Mouse (Mus musculus) embryonic facial prominence, embryonic 14.5 days (tissue): ENCODE measurements at regions not wholly inside any gene's neighbourhood (a gene's known extent, or its start where the extent isn't known, plus 50 kb on each side); places are given as distances from the start of the nearest gene placed in this dataset.

Source experiments
- ATAC-seq: fragments of 200-750 bp; cut with Nextera tagmentation; 2 replicates; pipeline ENCODE4 v1.8.0; 2017; ENCODE audit warnings: low read depth, moderate number of reproducible peaks, moderate TSS enrichment
- DNase-seq: peaks from one replicate; pipeline ENCODE4 v3.0.0-alpha.2; 2015; ENCODE audit warnings: low spot score
- H3K27ac ChIP-seq: fragments of 300-500 bp; sonication (generic); replicated peaks from 2 replicates; pipeline ENCODE4 v1.5.1; 2014; ENCODE audit warnings: low read depth, mild to moderate bottlenecking, low read length, moderate library complexity
- H3K27me3 ChIP-seq: fragments of 300-500 bp; sonication (generic); replicated peaks from 2 replicates; pipeline ENCODE4 v1.6.1; 2014; ENCODE audit warnings: low read length; ENCODE audit not compliant: control insufficient read depth, insufficient read depth
- H3K36me3 ChIP-seq: fragments of 300-500 bp; sonication (generic); 2 replicates; pipeline ENCODE4 v1.6.1; 2014; ENCODE audit warnings: low read length, mixed read lengths; ENCODE audit not compliant: control insufficient read depth, insufficient read depth
- H3K4me1 ChIP-seq: fragments of 300-500 bp; sonication (generic); 2 replicates; pipeline ENCODE4 v1.6.1; 2014; ENCODE audit warnings: antibody characterized with exemption, low read length; ENCODE audit not compliant: control insufficient read depth, insufficient read depth
- H3K4me2 ChIP-seq: fragments of 300-500 bp; sonication (generic); 2 replicates; pipeline ENCODE4 v1.6.1; 2014; ENCODE audit warnings: low read depth, mild to moderate bottlenecking, low read length, moderate library complexity, mixed read lengths
- H3K4me3 ChIP-seq: fragments of 300-500 bp; sonication (generic); 2 replicates; pipeline ENCODE4 v1.5.1; 2014; ENCODE audit warnings: low read depth, mild to moderate bottlenecking, low read length
- H3K9ac ChIP-seq: fragments of 300-500 bp; sonication (generic); 2 replicates; pipeline ENCODE4 v1.6.1; 2014; ENCODE audit warnings: low read depth, mild to moderate bottlenecking, low read length, moderate library complexity, mixed read lengths
- H3K9me3 ChIP-seq: fragments of 300-500 bp; sonication (generic); 2 replicates; pipeline ENCODE4 v1.6.1; 2016; ENCODE audit warnings: low read length; ENCODE audit not compliant: control insufficient read depth
- WGBS: fragments of 180-500 bp; shearing (Covaris S2); extraction: QIAGEN DNeasy Blood & Tissue Kit; methylation state at CpG from one replicate; pipeline ENCODE4 v1.1.7; 2014; 5-methylcytosine and 5-hydroxymethylcytosine counted together

DNA sequence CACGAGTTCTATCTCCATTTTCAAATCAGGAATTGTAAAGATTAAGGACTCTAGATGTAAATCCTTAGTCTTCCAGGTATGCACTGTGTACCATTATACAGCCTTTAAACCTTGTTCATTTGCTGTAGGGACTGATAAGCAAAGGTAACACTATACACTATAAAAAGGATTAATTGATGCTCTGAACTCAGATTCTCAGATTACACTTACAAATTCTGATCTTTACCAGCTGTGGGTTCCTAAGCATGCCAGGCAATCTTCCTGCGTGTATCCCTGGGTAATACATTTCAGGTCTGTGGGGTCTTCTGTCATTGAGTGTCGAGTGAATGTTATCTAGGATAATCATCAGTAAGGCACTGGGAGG lies 860.7 kb downstream of the Galc start:
- ATAC-seq (no peak), DNase-seq (no peak)
- 31% methylated on average over 3 of the region's 3 CpGs for WGBS
- Histone ChIP-seq H3K27me3 (no peaks in the 10 kb centered on the region), H3K4me2 (no peak overlapping the region), H3K9me3 (no peaks in the 10 kb centered on the region), H3K4me3 (no peak overlapping the region), H3K36me3 (no peaks in the 10 kb centered on the region), H3K4me1 (0 out of 2 replicates have a peak, but pooled peaks cover 4% of the 10 kb centered on the region), H3K27ac (no peak overlapping the region), H3K9ac (no peak overlapping the region)

DNA sequence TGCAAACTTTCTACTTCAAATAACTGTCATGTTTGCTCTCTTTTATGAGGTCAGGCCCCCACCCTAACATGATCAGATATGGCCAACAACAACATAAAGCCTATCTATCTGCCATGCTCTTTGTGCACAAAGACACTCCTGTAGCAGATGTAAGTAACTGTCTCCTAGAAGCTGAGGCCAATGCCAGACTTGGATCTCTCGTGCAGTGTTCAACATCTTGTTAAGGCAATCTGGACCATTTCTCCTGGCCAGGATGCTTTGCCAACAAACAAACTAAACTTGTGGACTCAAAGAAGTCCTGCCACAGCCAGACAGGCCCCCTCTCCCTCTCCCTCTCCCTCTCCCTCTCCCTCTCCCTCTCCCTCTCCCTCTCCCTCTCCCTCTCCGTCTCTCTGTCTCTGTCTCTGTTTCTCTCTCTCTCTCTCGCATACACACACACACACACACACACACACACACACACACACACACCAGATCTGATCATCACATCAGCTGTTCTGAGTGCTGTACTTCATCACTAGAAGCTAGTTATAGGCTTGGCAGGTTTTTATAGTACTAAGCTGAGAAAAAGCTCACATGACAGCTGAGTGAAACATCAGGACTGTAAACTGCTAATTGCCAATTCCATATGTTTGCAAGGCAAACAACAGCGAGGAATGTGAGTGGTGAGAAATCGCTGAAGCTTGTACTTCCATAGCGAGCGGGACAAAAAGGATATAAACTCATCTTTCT lies 861.2 kb downstream of the Galc start:
- Histone ChIP-seq H3K36me3 (no peaks in the 10 kb centered on the region), H3K27ac (no peak overlapping the region), H3K4me3 (no peak overlapping the region), H3K27me3 (no peaks in the 10 kb centered on the region), H3K4me2 (no peak overlapping the region), H3K4me1 (0 out of 2 replicates have a peak, but pooled peaks cover 4% of the 10 kb centered on the region), H3K9me3 (no peaks in the 10 kb centered on the region), H3K9ac (no peak overlapping the region)
- DNase-seq, result peak; percentile 16
- ATAC-seq, result no peak
- 78% methylated on average over 5 of the region's 7 CpGs for WGBS

DNA sequence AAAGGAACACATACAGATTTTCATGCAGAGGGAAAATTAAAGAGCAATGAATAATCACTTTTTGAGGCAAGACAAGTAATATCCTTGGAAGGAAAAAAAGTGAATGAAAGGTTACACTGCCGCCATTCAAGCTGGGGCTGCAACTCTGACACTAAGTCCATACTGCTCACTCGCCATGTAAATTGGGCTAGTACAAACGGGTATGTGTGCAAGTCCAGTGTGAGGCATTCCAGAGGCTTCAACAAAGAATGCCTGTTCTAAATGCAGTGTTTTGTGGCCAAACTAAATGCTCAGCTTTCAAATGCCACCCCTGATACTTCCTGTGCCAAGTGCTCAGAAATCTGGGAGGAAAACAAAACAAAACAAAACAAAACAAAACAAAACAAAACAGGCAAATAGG lies 897.5 kb downstream of the Galc start:
- H3K27me3 ChIP-seq, result no peaks in the 10 kb centered on the region
- WGBS, result 36% methylated on average over 3 of the region's 3 CpGs
- DNase-seq, result peak; percentile 29

DNA sequence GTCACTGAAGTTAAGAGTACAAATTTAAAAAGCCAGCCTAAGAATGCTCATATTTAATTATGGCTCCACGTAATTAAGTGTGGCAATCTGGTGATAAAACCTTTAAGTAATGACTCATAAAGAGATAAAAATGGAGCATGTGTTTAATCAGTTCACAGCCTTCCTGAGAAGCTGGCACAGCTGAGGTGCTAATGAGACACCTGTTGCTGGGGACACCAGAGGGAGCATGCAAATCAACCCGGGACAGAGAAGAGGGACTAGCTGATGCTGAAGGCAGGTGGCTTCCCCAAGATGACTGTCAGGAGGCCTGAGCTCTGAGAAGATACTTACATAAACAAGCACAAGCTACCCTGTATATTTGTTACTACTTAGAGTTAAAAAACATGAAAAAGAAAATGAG lies 898.6 kb downstream of the Galc start:
- H3K9ac ChIP-seq, result no peak overlapping the region
- 29% methylated on average over 2 of the region's 2 CpGs for WGBS
- H3K4me1 ChIP-seq, result no peaks in the 10 kb centered on the region; the same call in 1 of the 2 replicates
- DNase-seq, result no peak
- H3K4me3 ChIP-seq, result no peak overlapping the region
- no peaks in the 10 kb centered on the region for H3K9me3 ChIP-seq
- ATAC-seq, result no peak
- no peaks in the 10 kb centered on the region for H3K36me3 ChIP-seq
- no peak overlapping the region for H3K27ac ChIP-seq
- no peak overlapping the region for H3K4me2 ChIP-seq
- H3K27me3 ChIP-seq, result no peaks in the 10 kb centered on the region

More for the DNA sequence above, 897.5 kb downstream of the Galc start:
- Histone ChIP-seq H3K4me1 (no peaks in the 10 kb centered on the region; the same call in 1 of the 2 replicates), H3K9me3 (no peaks in the 10 kb centered on the region), H3K4me2 (no peak overlapping the region), H3K36me3 (no peaks in the 10 kb centered on the region), H3K27ac (no peak overlapping the region), H3K4me3 (no peak overlapping the region), H3K9ac (no peak overlapping the region)
- ATAC-seq, result no peak

DNA sequence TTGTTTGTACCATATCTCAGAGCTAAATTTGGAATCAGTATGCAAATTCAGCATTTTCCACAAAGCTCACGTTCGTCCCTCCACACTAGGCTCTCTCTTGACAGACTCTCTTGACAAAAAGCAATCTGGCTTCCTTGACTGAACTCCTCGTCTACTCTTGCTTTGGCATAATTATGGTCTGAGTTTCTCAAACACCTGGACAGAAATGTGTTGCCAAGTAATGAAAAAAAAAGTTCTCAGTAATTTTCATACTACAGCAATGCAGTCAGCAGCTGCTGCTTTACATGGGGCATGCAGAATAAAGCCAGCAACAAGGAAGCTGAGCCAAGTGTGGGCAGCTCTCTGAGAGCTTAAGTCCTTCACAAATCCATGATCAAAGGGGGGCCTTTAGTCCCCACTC lies 932.7 kb downstream of the Galc start:
- H3K9ac ChIP-seq, result no peak overlapping the region
- no peaks in the 10 kb centered on the region for H3K9me3 ChIP-seq
- WGBS, result 49% methylated on average over 3 of the region's 3 CpGs
- no peak overlapping the region for H3K27ac ChIP-seq
- no peak overlapping the region for H3K4me2 ChIP-seq
- DNase-seq (peak; percentile 50), ATAC-seq (no peak)
- no peaks in the 10 kb centered on the region for H3K27me3 ChIP-seq
- no peaks in the 10 kb centered on the region for H3K4me1 ChIP-seq
- no peak overlapping the region for H3K4me3 ChIP-seq
- no peaks in the 10 kb centered on the region for H3K36me3 ChIP-seq

DNA sequence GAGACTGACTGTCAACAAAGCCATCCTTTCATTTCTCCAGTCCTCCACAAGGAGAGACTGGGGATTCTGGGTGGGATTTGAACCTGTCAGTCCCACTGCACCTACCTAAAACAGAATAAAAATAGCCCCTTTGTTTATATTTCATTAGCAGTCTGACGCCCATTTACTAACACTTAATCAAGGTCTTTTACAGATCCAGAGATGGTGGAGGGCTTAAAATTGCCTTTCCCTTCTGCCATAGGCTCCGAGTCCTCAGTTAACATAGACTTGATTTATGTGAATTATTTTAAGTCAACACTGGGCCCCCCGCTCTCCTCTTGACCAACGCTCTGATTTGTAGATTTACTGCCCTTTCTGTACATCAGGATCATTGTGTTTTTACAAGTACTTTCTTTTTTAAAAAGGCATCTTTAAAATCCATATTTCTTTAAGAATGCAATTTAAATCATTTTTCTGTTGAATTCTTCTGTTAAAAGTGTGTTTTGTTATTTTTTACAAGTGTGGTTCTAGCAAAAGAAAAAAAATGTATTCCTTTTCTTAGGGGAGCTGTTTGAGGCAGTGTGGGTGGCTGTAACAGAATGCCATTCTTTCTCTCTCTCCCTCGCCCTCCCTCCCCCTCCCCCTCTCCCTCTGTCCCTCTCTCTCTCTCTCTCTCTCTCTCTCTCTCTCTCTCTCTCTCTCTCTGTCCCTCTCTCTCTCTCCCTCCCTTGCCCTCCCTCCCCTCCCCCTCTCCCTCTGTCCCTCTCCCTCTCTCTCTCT lies 946.8 kb downstream of the Galc start:
- WGBS, result 50% methylated on average over 5 of the region's 5 CpGs

GRCm38 (mm10) chr12:97278792-97279191 lies 980.5 kb downstream of the Galc start:
- no peak overlapping the region for H3K4me3 ChIP-seq
- H3K27me3 ChIP-seq, result no peaks in the 10 kb centered on the region
- H3K27ac ChIP-seq, result no peak overlapping the region
- H3K4me2 ChIP-seq, result no peak overlapping the region
- DNase-seq (no peak), ATAC-seq (no peak)
- no peak overlapping the region for H3K9ac ChIP-seq
- no peaks in the 10 kb centered on the region for H3K36me3 ChIP-seq
- 78% methylated on average over 2 of the region's 2 CpGs for WGBS
- no peaks in the 10 kb centered on the region for H3K9me3 ChIP-seq
- H3K4me1 ChIP-seq, result no peaks in the 10 kb centered on the region

More for the DNA sequence above, 946.8 kb downstream of the Galc start:
- no peak for DNase-seq
- no peak for ATAC-seq
- Histone ChIP-seq H3K9me3 (no peaks in the 10 kb centered on the region), H3K9ac (no peak overlapping the region), H3K36me3 (no peaks in the 10 kb centered on the region), H3K4me3 (no peak overlapping the region), H3K27ac (no peak overlapping the region), H3K4me2 (no peak overlapping the region), H3K27me3 (no peaks in the 10 kb centered on the region), H3K4me1 (no peaks in the 10 kb centered on the region)

DNA sequence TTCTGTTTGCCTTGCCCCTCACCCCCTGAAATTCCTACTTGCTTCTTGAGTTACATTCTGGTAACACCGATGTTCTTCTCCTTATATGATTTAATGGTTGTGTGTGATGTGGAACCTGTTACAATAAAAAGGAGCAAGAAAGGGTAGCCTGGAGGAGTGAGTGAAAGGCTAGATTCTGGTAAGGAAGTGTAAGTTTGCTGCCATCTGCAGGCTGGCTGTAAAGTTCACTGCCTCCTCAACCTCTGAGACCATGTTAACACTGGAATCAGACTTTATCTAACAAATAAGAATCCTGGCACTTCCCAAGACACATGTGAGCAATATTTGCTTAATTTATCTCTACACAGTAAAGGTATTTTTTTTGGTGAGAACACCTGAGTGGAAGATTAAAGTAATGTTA lies 980.9 kb downstream of the Galc start:
- Histone ChIP-seq H3K4me1 (no peaks in the 10 kb centered on the region), H3K27ac (no peak overlapping the region), H3K36me3 (no peaks in the 10 kb centered on the region), H3K9me3 (no peaks in the 10 kb centered on the region), H3K4me2 (no peak overlapping the region), H3K9ac (no peak overlapping the region), H3K4me3 (no peak overlapping the region), H3K27me3 (no peaks in the 10 kb centered on the region)
- DNase-seq, result peak; percentile 27
- no peak for ATAC-seq
- 36% methylated on average over 1 of the region's 1 CpGs for WGBS
